Mouse (Mus musculus): Measurements from ENCODE around the gene Cyp2t4.

DNA sequence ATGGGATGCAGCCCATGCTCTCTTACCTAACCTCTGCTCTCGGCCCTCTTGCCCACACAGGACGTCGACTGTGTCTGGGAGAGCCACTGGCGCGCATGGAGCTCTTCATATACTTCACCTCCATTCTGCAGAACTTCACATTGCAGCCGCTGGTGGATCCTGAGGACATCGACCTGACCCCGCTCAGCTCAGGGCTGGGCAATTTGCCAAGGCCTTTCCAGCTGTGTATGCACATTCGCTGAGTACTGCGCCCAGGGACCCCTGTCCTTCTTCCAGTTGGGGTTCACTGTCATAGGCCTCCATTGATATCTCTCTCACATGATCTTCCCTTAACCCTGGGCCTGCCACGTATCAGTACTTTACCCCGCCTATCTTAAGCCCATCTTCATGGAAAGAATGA is 20.4 kb upstream of the Cyp2t4 start:
- TF ChIP-seq POLR2A (IDR thresholded peaks at IDR 0.05; ENCODE audit: control insufficient read depth, low read depth, low read length): no peak
- no peak for TF ChIP-seq CTCF (IDR thresholded peaks at IDR 0.05; ENCODE audit: control insufficient read depth, insufficient read depth, insufficient replicate concordance, low read depth, low read length)

All from testis, adult 2 months (tissue).